Mouse (Mus musculus): ENCODE measurements around the gene Lrrc75b. TPM values are rescaled to one million over a fixed set of nuclear protein-coding genes. Genes with fewer than 3 reads are reported as not detected.

Gene Lrrc75b
- polyA plus RNA-seq, 1 experiment from 2014 or later = 2.7 TPM

- H3K27me3 ChIP-seq (replicated peaks) = no peaks in the 10 kb centered on the region
- 86% methylated on average over 4 of the region's 4 CpGs for WGBS
- no peak overlapping the region for H3K4me2 ChIP-seq (replicated peaks)
- ATAC-seq = no peak
- no peak overlapping the region for H3K27ac ChIP-seq
- H3K4me3 ChIP-seq (replicated peaks) = no peak overlapping the region
- H3K9ac ChIP-seq = no peak overlapping the region
- H3K4me1 ChIP-seq (replicated peaks) = peaks cover 11% of the 10 kb centered on the region; the same call in 1 of the 2 replicates
- H3K9me3 ChIP-seq = no peaks in the 10 kb centered on the region
- H3K36me3 ChIP-seq = peaks cover 24% of the 10 kb centered on the region
Observed at GRCm38 (mm10) chr10:75521643-75522042, 38.5 kb downstream of the Lrrc75b start.

- Histone ChIP-seq H3K36me3 (peaks cover 19% of the 10 kb centered on the region), H3K9ac (no peak overlapping the region), H3K27me3 (replicated peaks) (no peaks in the 10 kb centered on the region), H3K4me2 (replicated peaks) (no peak overlapping the region), H3K9me3 (no peaks in the 10 kb centered on the region), H3K4me1 (replicated peaks) (peaks cover 19% of the 10 kb centered on the region; the same call in 1 of the 2 replicates), H3K4me3 (replicated peaks) (no peak overlapping the region), H3K27ac (no peak overlapping the region)
- WGBS = 89% methylated on average over 5 of the region's 5 CpGs
- no peak for ATAC-seq
Observed at GRCm38 (mm10) chr10:75520581-75520980, 39.5 kb downstream of the Lrrc75b start.

- H3K36me3 ChIP-seq = peaks cover 17% of the 10 kb centered on the region
- WGBS = under 1% methylated on average over 20 of the region's 20 CpGs
Observed at GRCm38 (mm10) chr10:75517758-75518143, 42.4 kb downstream of the Lrrc75b start, which contains the start of gene Gucd1. TSS of gene Gucd1 (minus strand) at chr10:75517972.

GRCm38 (mm10) chr10:75517073-75517757 is 42.9 kb downstream of the Lrrc75b start, which contains the start of gene Snrpd3:
TSS of gene Snrpd3 (plus strand) at chr10:75517551.
- Histone ChIP-seq H3K4me3 (replicated peaks) (peak within 1 kb of the TSS; percentile 93), H3K4me2 (replicated peaks) (peak within 1 kb of the TSS; percentile 70), H3K27ac (peak within 1 kb of the TSS; percentile 99), H3K36me3 (peaks cover 17% of the 10 kb centered on the region), H3K9ac (peak within 1 kb of the TSS; percentile 99), H3K27me3 (replicated peaks) (no peaks in the 10 kb centered on the region), H3K4me1 (replicated peaks) (peaks cover 26% of the 10 kb centered on the region; the same call in 1 of the 2 replicates), H3K9me3 (no peaks in the 10 kb centered on the region)
- WGBS = 0% methylated on average over 42 of the region's 52 CpGs
- peak; percentile 95 for ATAC-seq

More at GRCm38 (mm10) chr10:75517758-75518143, 42.4 kb downstream of the Lrrc75b start, which contains the start of gene Gucd1:
- H3K9me3 ChIP-seq = no peaks in the 10 kb centered on the region
- peak within 1 kb of the TSS; percentile 99 for H3K9ac ChIP-seq
- H3K27ac ChIP-seq = peak within 1 kb of the TSS; percentile 99
- peak within 1 kb of the TSS; percentile 93 for H3K4me3 ChIP-seq (replicated peaks)
- H3K4me2 ChIP-seq (replicated peaks) = peak within 1 kb of the TSS; percentile 70
- peaks cover 26% of the 10 kb centered on the region; the same call in 1 of the 2 replicates for H3K4me1 ChIP-seq (replicated peaks)
- peak; percentile 85 for ATAC-seq
- H3K27me3 ChIP-seq (replicated peaks) = no peaks in the 10 kb centered on the region

GRCm38 (mm10) chr10:75516724-75517072 is 43.4 kb downstream of the Lrrc75b start:
- Histone ChIP-seq H3K9me3 (no peaks in the 10 kb centered on the region), H3K4me3 (replicated peaks) (peak overlapping the region; percentile 93), H3K4me2 (replicated peaks) (peak overlapping the region; percentile 70), H3K9ac (peak overlapping the region; percentile 99), H3K4me1 (replicated peaks) (peaks cover 26% of the 10 kb centered on the region; the same call in 1 of the 2 replicates), H3K36me3 (peaks cover 17% of the 10 kb centered on the region), H3K27me3 (replicated peaks) (no peaks in the 10 kb centered on the region), H3K27ac (peak overlapping the region; percentile 99)
- whole genome bisulfite sequencing = under 1% methylated on average over 12 of the region's 12 CpGs
- ATAC-seq = no peak

- 19% methylated on average over 8 of the region's 8 CpGs for WGBS
- H3K36me3 ChIP-seq = peaks cover 21% of the 10 kb centered on the region
- peaks cover 26% of the 10 kb centered on the region; the same call in 1 of the 2 replicates for H3K4me1 ChIP-seq (replicated peaks)
- H3K4me2 ChIP-seq (replicated peaks) = peak overlapping the region; percentile 70
- peak overlapping the region; percentile 99 for H3K9ac ChIP-seq
- H3K9me3 ChIP-seq = no peaks in the 10 kb centered on the region
- H3K27ac ChIP-seq = peak overlapping the region; percentile 99
- no peaks in the 10 kb centered on the region for H3K27me3 ChIP-seq (replicated peaks)
- H3K4me3 ChIP-seq (replicated peaks) = peak overlapping the region; percentile 93
- peak; percentile 39 for ATAC-seq
Observed at GRCm38 (mm10) chr10:75516038-75516723, 43.9 kb downstream of the Lrrc75b start.

GRCm38 (mm10) chr10:75515216-75516037 is 44.7 kb downstream of the Lrrc75b start:
- peak overlapping the region; percentile 93 for H3K4me3 ChIP-seq (replicated peaks)
- ATAC-seq = no peak
- peak overlapping the region; percentile 70 for H3K4me2 ChIP-seq (replicated peaks)
- peaks cover 21% of the 10 kb centered on the region for H3K36me3 ChIP-seq
- 57% methylated on average over 4 of the region's 4 CpGs for WGBS
- H3K4me1 ChIP-seq (replicated peaks) = peaks cover 23% of the 10 kb centered on the region; the same call in 1 of the 2 replicates
- no peaks in the 10 kb centered on the region for H3K27me3 ChIP-seq (replicated peaks)
- peak overlapping the region; percentile 99 for H3K27ac ChIP-seq
- H3K9ac ChIP-seq = 0 out of 2 replicates have a peak overlapping the region, but pooled peaks have one; percentile 99
- no peaks in the 10 kb centered on the region for H3K9me3 ChIP-seq

- ATAC-seq = no peak
- H3K9me3 ChIP-seq = no peaks in the 10 kb centered on the region
- H3K4me2 ChIP-seq (replicated peaks) = peak overlapping the region; percentile 70
- WGBS = 61% methylated on average over 7 of the region's 7 CpGs
- peaks cover 27% of the 10 kb centered on the region for H3K36me3 ChIP-seq
- H3K9ac ChIP-seq = no peak overlapping the region
- no peaks in the 10 kb centered on the region for H3K27me3 ChIP-seq (replicated peaks)
- H3K4me3 ChIP-seq (replicated peaks) = no peak overlapping the region
- H3K27ac ChIP-seq = no peak overlapping the region
- peaks cover 23% of the 10 kb centered on the region; the same call in 1 of the 2 replicates for H3K4me1 ChIP-seq (replicated peaks)
Observed at GRCm38 (mm10) chr10:75514361-75514760, 45.8 kb downstream of the Lrrc75b start.

GRCm38 (mm10) chr10:75513306-75514067 is 46.6 kb downstream of the Lrrc75b start:
- no peak overlapping the region for H3K4me3 ChIP-seq (replicated peaks)
- no peak overlapping the region for H3K9ac ChIP-seq
- peak overlapping the region; percentile 42 for H3K27ac ChIP-seq
- peaks cover 15% of the 10 kb centered on the region; the same call in 1 of the 2 replicates for H3K4me1 ChIP-seq (replicated peaks)
- peaks cover 32% of the 10 kb centered on the region for H3K36me3 ChIP-seq
- H3K9me3 ChIP-seq = no peaks in the 10 kb centered on the region
- no peaks in the 10 kb centered on the region for H3K27me3 ChIP-seq (replicated peaks)
- no peak for ATAC-seq
- H3K4me2 ChIP-seq (replicated peaks) = no peak overlapping the region; the same call in 1 of the 2 replicates
- 87% methylated on average over 8 of the region's 8 CpGs for WGBS

- Histone ChIP-seq H3K27me3 (replicated peaks) (no peaks in the 10 kb centered on the region), H3K36me3 (peaks cover 38% of the 10 kb centered on the region), H3K9me3 (no peaks in the 10 kb centered on the region), H3K4me1 (replicated peaks) (peaks cover 15% of the 10 kb centered on the region; the same call in 1 of the 2 replicates), H3K9ac (no peak overlapping the region), H3K27ac (peak overlapping the region; percentile 55; the same call in 1 of the 2 replicates), H3K4me3 (replicated peaks) (no peak overlapping the region), H3K4me2 (replicated peaks) (no peak overlapping the region)
- WGBS = 83% methylated on average over 7 of the region's 7 CpGs
- no peak for ATAC-seq
Observed at GRCm38 (mm10) chr10:75512796-75513195, 47.3 kb downstream of the Lrrc75b start.

GRCm38 (mm10) chr10:75511897-75512296 is 48.2 kb downstream of the Lrrc75b start:
- peaks cover 47% of the 10 kb centered on the region for H3K36me3 ChIP-seq
- H3K4me2 ChIP-seq (replicated peaks) = no peak overlapping the region
- peaks cover 15% of the 10 kb centered on the region; the same call in 1 of the 2 replicates for H3K4me1 ChIP-seq (replicated peaks)
- H3K9ac ChIP-seq = no peak overlapping the region
- no peak overlapping the region for H3K4me3 ChIP-seq (replicated peaks)
- no peak overlapping the region for H3K27ac ChIP-seq
- no peaks in the 10 kb centered on the region for H3K9me3 ChIP-seq
- ATAC-seq = no peak
- H3K27me3 ChIP-seq (replicated peaks) = no peaks in the 10 kb centered on the region
- 92% methylated on average over 7 of the region's 7 CpGs for WGBS
